Mouse (Mus musculus) megakaryocyte, embryonic 14.5 days (primary cell): ENCODE measurements around the gene Tsc2. TPM values are rescaled to one million over a fixed set of nuclear protein-coding genes. Genes with fewer than 3 reads are reported as not detected.

ENCODE experiments used
- H3K27me3 ChIP-seq: replicated peaks from 2 replicates; pipeline ENCODE3; 2012; ENCODE audit warnings: inconsistent platforms
- H3K36me3 ChIP-seq: replicated peaks from 2 replicates; pipeline ENCODE3; 2012; ENCODE audit warnings: low read length, inconsistent platforms, mixed read lengths
- H3K4me1 ChIP-seq: 2 replicates; pipeline ENCODE4 v1.6.1; 2012; ENCODE audit warnings: inconsistent platforms
- H3K4me3 ChIP-seq: replicated peaks from 2 replicates; pipeline ENCODE3; 2012; ENCODE audit warnings: moderate library complexity, mild to moderate bottlenecking, inconsistent platforms
- H3K9me3 ChIP-seq: 2 replicates; pipeline ENCODE4 v1.6.1; 2012; ENCODE audit warnings: inconsistent platforms
- FLI1 ChIP-seq: IDR thresholded peaks from 2 replicates; pipeline ENCODE4 v1.6.1; 2012; ENCODE audit warnings: low read length, inconsistent platforms, mixed read lengths
- GATA1 ChIP-seq: IDR thresholded peaks from 3 replicates; pipeline ENCODE4 v1.6.1; 2012; ENCODE audit warnings: mixed read lengths, low read length, inconsistent platforms, borderline replicate concordance
- polyA plus RNA-seq: library from polyadenylated mRNA; stranded (reverse); fragments of >175 nt; gene quantifications from 2 replicates; pipeline ENCODE4 v1.2.3, GENCODE M21; 2012; ENCODE audit warnings: low replicate concordance; ENCODE audit not compliant: insufficient read depth

Tsc2 gene
- polyA plus RNA-seq, 1 experiment: 26.7 TPM

GRCm38 (mm10) chr17:24558600-24559099 is 73.8 kb downstream of the Tsc2 start:
- no peaks in the 10 kb centered on the region for H3K27me3 ChIP-seq
- H3K36me3 ChIP-seq: peaks cover 7% of the 10 kb centered on the region
- peak overlapping the region; percentile 50 for H3K4me3 ChIP-seq
- H3K4me1 ChIP-seq: peaks cover 87% of the 10 kb centered on the region
- H3K9me3 ChIP-seq: no peaks in the 10 kb centered on the region
- TF ChIP-seq FLI1 (no peak), GATA1 (no peak)

- Histone ChIP-seq H3K27me3 (no peaks in the 10 kb centered on the region), H3K36me3 (peaks cover 10% of the 10 kb centered on the region), H3K4me1 (peaks cover 76% of the 10 kb centered on the region), H3K9me3 (no peaks in the 10 kb centered on the region), H3K4me3 (no peak overlapping the region)
- TF ChIP-seq GATA1 (no peak), FLI1 (no peak)
Observed at GRCm38 (mm10) chr17:24557091-24557490, 75.3 kb downstream of the Tsc2 start.

GRCm38 (mm10) chr17:24551050-24551444 is 81.4 kb downstream of the Tsc2 start:
- TF ChIP-seq GATA1 (no peak), FLI1 (no peak)
- Histone ChIP-seq H3K4me1 (peaks cover 49% of the 10 kb centered on the region), H3K4me3 (peak overlapping the region; percentile 96), H3K27me3 (no peaks in the 10 kb centered on the region), H3K9me3 (no peaks in the 10 kb centered on the region), H3K36me3 (peaks cover 8% of the 10 kb centered on the region)

- Histone ChIP-seq H3K4me3 (peak overlapping the region; percentile 96), H3K36me3 (peaks cover 8% of the 10 kb centered on the region), H3K27me3 (no peaks in the 10 kb centered on the region), H3K4me1 (peaks cover 45% of the 10 kb centered on the region), H3K9me3 (no peaks in the 10 kb centered on the region)
- TF ChIP-seq GATA1: no peak
- no peak for TF ChIP-seq FLI1
Observed at GRCm38 (mm10) chr17:24550416-24551049, 81.9 kb downstream of the Tsc2 start.

- Histone ChIP-seq H3K36me3 (peaks cover 8% of the 10 kb centered on the region), H3K4me1 (peaks cover 40% of the 10 kb centered on the region), H3K4me3 (peak within 1 kb of the TSS; percentile 96), H3K9me3 (no peaks in the 10 kb centered on the region), H3K27me3 (peaks cover under 1% of the 10 kb centered on the region)
- TF ChIP-seq FLI1: no peak
- TF ChIP-seq GATA1: no peak
Observed at GRCm38 (mm10) chr17:24549618-24550415, 82.6 kb downstream of the Tsc2 start, which contains the start of gene Pkd1. Gene Pkd1, plus strand, starts transcription at chr17:24549834.

GRCm38 (mm10) chr17:24548921-24549617 is 83.4 kb downstream of the Tsc2 start:
- H3K4me3 ChIP-seq: peak overlapping the region; percentile 96
- H3K9me3 ChIP-seq: no peaks in the 10 kb centered on the region
- TF ChIP-seq GATA1 (no peak), FLI1 (no peak)
- H3K4me1 ChIP-seq: peaks cover 37% of the 10 kb centered on the region
- H3K27me3 ChIP-seq: peaks cover 4% of the 10 kb centered on the region
- peaks cover 8% of the 10 kb centered on the region for H3K36me3 ChIP-seq

- H3K9me3 ChIP-seq: no peaks in the 10 kb centered on the region
- peak overlapping the region; percentile 96 for H3K4me3 ChIP-seq
- H3K4me1 ChIP-seq: peaks cover 37% of the 10 kb centered on the region
- H3K36me3 ChIP-seq: peaks cover 8% of the 10 kb centered on the region
- H3K27me3 ChIP-seq: peaks cover 4% of the 10 kb centered on the region
- TF ChIP-seq GATA1: no peak
- no peak for TF ChIP-seq FLI1
Observed at GRCm38 (mm10) chr17:24548435-24548834, 84.0 kb downstream of the Tsc2 start.

- TF ChIP-seq FLI1 (no peak), GATA1 (no peak)
- Histone ChIP-seq H3K27me3 (peaks cover 4% of the 10 kb centered on the region), H3K4me1 (peaks cover 30% of the 10 kb centered on the region), H3K36me3 (no peaks in the 10 kb centered on the region), H3K9me3 (no peaks in the 10 kb centered on the region), H3K4me3 (no peak overlapping the region)
Observed at GRCm38 (mm10) chr17:24546234-24546633, 86.2 kb downstream of the Tsc2 start.

Other genes starting within 250 kb of the Tsc2 start
- 183 and 234 TPM in 2 replicates for gene Rnps1, start 218.1 kb downstream of the Tsc2 start, polyA plus RNA-seq
- 11.7 and 67.7 TPM in 2 replicates for gene Eci1, start 206.0 kb downstream of the Tsc2 start, polyA plus RNA-seq
- gene Dnase1l2, start 189.5 kb downstream of the Tsc2 start, polyA plus RNA-seq: not detected in 2 replicates
- 9.7 and 18.7 TPM in 2 replicates for gene E4f1, start 162.3 kb downstream of the Tsc2 start, polyA plus RNA-seq
- gene Pgp, start 162.2 kb downstream of the Tsc2 start, polyA plus RNA-seq: 48.8 and 102 TPM in 2 replicates
- gene Bricd5, start 158.7 kb downstream of the Tsc2 start, polyA plus RNA-seq: not detected in 2 replicates
- gene Mlst8, start 153.6 kb downstream of the Tsc2 start, polyA plus RNA-seq: 2.3 and 3.7 TPM in 2 replicates
- not detected in 2 replicates for gene Caskin1, start 144.0 kb downstream of the Tsc2 start, polyA plus RNA-seq
- 122 and 123 TPM in 2 replicates for gene Traf7, start 104.7 kb downstream of the Tsc2 start, polyA plus RNA-seq
- gene Rab26, start 98.4 kb downstream of the Tsc2 start, polyA plus RNA-seq: not detected in 2 replicates
- gene Pkd1, start 82.8 kb downstream of the Tsc2 start, polyA plus RNA-seq: 3.5 and 5.6 TPM in 2 replicates
- gene Nthl1, start 50 bp upstream of the Tsc2 start, polyA plus RNA-seq: 8.2 TPM in 1 of 2 replicates, not detected in the other
- 0.85 TPM in 1 of 2 replicates, not detected in the other for gene Slc9a3r2, start 17.7 kb upstream of the Tsc2 start, polyA plus RNA-seq
- gene Npw, start 25.8 kb upstream of the Tsc2 start, polyA plus RNA-seq: 1.1 TPM in 1 of 2 replicates, not detected in the other
- 45.3 and 55.8 TPM in 2 replicates for gene Zfp598, start 37.1 kb upstream of the Tsc2 start, polyA plus RNA-seq
- gene Syngr3, start 57.3 kb upstream of the Tsc2 start, polyA plus RNA-seq: 0.04 TPM in 1 of 2 replicates, not detected in the other
- 47.3 and 53.9 TPM in 2 replicates for gene Gfer, start 63.5 kb upstream of the Tsc2 start, polyA plus RNA-seq
- 1.5 and 2.1 TPM in 2 replicates for gene Noxo1, start 63.6 kb upstream of the Tsc2 start, polyA plus RNA-seq
- 16.6 and 17.1 TPM in 2 replicates for gene Tbl3, start 75.0 kb upstream of the Tsc2 start, polyA plus RNA-seq
- gene Rnf151, start 85.4 kb upstream of the Tsc2 start, polyA plus RNA-seq: 0.74 TPM in 1 of 2 replicates, not detected in the other
- 653 and 1,069 TPM in 2 replicates for gene Rps2, start 85.5 kb upstream of the Tsc2 start, polyA plus RNA-seq
- gene Ndufb10, start 91.8 kb upstream of the Tsc2 start, polyA plus RNA-seq: 519 and 729 TPM in 2 replicates
- gene Rpl3l, start 95.2 kb upstream of the Tsc2 start, polyA plus RNA-seq: 0.35 TPM in 1 of 2 replicates, not detected in the other
- 19.0 and 40.5 TPM in 2 replicates for gene Msrb1, start 104.0 kb upstream of the Tsc2 start, polyA plus RNA-seq
- not detected in 2 replicates for gene Hs3st6, start 120.4 kb upstream of the Tsc2 start, polyA plus RNA-seq
- not detected in 2 replicates for gene Meiob, start 171.7 kb upstream of the Tsc2 start, polyA plus RNA-seq
- gene Hagh, start 207.5 kb upstream of the Tsc2 start, polyA plus RNA-seq: 7.5 and 29.1 TPM in 2 replicates
- gene Fahd1, start 217.7 kb upstream of the Tsc2 start, polyA plus RNA-seq: 2.0 and 2.8 TPM in 2 replicates
- 0.25 TPM in 1 of 2 replicates, not detected in the other for gene Igfals, start 233.4 kb upstream of the Tsc2 start, polyA plus RNA-seq